Mouse (Mus musculus) layer of hippocampus, postnatal 36 days (tissue): Measurements from ENCODE around the gene Zfp12. TPM values are rescaled to one million over a fixed set of nuclear protein-coding genes. Genes with fewer than 3 reads are reported as not detected.
A peak's percentile ranks its signal among the peaks of the same experiment; 100 is the strongest.

Experiments
- DNase-seq, 2 experiments: peaks; one replicate each; pipeline ENCODE4 v3.0.0; 2022
- total RNA-seq, 2 experiments: library from RNA; stranded (reverse); gene quantifications; 2 replicates each; pipeline ENCODE4 v1.2.3; 2021

Zfp12 gene
- total RNA-seq, 2 experiments from 2014 or later: 33.0 to 35.7 TPM

DNA sequence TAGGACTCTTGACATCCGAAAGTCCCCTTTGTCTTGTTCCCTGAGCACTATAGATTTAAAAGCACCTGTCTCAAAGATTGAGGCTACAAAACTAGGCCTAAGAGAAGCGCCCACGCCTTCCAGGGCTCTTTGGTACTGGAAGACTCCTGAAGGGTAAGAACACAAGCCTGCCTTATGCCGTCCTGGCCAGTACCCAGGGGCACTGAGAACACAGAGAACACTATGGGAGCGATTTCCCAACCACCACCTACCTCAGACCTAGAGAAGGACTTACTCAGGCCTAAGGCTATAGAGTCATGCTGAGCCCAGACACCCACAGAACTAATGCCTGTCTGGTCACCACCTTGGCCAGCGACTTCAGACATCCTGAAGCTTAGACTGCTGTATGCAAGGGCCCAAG is 31.8 kb downstream of the Zfp12 start:
- no peak for DNase-seq

DNA sequence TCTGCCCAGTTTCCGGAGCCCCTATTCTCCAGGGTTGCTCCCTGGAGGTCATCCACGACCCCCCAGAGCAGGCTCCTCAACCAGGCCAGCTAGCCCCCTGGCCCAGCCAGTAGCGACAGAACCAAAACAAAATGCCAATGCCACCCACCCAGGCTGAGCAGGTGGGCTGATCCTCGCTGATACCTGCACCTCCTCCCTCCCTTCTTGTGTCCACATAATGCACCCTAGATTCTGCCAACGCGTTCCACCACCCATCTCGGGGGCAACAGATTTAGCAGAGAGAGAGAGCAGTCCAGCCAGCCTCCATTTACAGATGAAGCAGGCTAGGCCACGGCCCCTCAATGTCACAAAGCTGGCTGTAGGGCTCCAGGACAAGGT is 34.0 kb downstream of the Zfp12 start:
- no peak for DNase-seq

DNA sequence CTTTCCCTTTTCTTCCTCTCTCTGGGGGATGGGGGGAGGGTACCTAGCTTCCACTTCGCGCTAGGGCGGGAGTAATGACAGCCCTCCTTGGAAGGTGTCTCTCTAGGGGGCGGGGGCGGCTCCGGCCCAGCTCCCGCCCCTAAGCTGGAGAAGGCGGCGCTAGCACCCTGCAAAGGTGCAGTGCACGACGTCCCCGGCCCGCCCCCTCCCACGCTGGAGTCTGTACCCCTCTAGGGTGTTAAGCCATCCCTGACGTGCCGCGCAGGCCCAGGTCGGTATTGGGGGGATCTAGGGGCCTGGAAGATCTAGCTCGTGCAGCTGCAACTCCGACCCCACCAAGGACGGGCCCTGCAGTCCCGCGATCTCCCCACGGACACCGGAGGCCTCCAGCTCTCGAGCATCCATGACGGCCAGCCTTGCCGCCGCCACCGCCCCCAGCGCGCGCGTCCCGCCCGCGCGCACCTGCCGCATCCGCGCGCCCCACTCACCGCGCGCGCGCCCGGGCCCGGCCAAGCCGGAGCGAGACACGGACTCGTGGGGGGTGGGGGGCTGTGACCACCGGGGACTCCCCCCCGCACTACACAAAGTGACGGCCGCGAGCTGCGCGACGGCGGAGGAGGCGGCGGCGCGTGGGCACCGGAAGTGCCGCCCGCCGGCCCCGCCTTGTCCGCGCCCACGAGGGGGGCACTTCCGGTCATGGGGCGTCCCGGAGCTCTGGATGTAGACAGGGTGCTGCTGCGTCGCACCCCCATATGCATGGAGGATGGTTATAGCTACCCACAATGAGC is 34.6 kb downstream of the Zfp12 start, which contains the start of gene Zfp316:
Gene Zfp316, minus strand, starts transcription at position 660 of the 788 bp plus-strand sequence.
- DNase-seq: peak; percentile 66 to 68

DNA sequence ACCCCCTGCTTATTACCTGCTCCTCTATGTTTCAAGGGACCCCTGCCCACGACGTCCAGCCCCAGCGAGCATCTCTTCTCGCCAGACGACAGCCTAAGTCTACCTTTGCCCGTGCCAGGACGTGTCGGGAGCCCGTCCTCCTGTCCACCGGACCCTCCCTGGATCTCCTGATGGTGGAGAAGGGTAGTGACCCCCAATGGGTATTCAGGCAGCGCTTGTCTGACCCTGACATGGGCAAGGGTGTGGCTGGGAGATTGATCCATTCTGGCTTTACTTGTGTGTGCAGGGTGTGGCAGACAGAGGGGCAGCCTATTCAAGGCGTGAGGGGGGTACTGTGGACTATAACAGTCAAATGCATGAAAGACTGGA is 35.2 kb downstream of the Zfp12 start:
- no peak for DNase-seq

DNA sequence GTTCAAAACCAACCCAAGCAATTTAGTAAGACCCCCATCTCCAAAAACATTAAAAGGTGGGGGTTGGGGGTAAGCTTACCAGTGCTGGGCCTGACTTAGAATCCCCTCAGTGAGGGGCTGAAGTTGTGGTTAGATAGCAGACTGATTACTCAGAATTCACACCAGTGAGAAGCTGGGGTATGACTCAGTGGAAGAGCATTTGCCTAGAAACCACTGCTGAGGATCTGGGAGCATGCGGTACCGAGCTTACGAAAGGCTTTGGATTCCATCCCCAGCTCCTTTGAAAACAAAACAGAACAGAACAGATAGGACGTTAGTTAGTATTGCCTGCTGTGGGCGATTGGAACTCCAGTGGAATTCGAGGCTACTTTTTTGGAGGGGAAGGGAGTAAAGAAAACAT is 36.7 kb downstream of the Zfp12 start:
- no peak for DNase-seq

DNA sequence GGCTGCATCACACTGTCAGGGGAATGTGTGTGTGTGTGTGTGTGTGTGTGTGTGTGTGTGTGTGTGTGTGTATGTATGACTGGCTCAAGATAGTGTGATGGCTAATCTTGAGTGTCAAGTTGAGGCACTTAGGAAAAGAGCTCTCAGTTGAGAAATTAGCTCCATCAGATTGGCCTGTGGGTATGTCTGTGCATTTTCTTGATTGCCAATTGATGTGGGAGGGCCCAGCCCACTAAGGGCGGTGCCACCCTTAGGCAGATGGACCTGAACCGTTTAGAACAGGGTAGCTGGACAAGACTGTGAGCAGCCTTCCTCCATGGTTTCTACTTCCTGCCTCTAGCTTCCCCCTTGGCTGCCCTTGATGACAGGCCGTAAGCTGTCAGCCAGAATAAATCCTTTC is 37.1 kb downstream of the Zfp12 start:
- DNase-seq: no peak

DNA sequence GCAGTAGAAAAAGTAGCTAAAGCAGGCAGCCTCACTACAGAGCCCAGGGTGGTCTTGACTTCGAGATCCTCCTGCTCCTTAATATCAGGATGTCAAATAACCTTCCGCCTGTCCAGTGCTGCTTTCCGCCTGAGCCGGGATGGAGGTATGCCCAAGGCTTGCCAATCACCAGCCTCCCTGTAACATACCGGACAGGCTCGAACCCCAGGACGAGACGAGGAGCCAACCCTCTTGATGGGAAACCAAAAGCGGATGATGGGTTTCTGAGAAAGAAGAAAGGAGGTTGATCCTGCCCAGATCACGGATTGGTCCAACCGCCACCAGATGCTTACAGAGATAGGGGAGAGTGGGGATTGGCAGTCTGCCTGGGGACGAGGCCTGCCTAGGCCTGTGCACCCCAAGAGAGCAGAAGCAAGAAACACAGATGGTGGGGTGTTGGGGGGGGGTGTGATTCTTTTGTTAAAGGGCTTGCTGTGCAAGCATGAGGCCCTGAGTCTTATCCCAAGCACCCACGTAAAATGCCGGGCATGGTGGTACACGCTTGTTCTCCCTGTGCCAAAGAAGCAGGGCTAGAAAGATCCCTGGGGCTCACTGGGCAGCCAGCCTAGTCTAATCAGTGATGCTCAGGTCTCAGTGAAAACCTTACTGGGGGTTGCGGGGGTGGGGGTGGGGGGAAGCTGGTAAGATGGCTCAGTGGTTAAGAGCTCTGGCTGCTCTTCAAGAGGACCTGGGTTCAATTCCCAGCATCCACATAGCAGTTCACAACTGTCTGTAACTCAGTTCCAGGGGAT is 37.8 kb downstream of the Zfp12 start:
- no peak for DNase-seq

DNA sequence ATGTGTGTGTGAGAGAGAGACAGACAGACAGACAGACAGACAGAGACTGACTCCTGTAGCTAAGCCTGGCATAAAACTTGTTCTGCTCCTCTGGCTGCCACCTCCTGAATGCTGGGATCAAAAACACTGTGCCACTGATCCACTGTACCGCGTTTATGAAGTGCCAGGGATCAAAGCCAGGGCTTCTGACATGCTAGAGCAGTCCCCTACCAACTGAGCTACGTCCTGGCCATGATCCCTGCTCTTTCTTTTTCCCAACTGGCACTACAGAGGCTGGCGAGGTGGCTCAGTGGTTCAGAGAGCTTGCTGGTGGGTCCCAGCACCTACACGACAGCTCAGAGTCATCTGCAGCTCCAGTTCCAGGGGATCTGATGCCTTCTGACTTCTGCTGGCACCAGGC is 40.8 kb downstream of the Zfp12 start:
- no peak for DNase-seq

DNA sequence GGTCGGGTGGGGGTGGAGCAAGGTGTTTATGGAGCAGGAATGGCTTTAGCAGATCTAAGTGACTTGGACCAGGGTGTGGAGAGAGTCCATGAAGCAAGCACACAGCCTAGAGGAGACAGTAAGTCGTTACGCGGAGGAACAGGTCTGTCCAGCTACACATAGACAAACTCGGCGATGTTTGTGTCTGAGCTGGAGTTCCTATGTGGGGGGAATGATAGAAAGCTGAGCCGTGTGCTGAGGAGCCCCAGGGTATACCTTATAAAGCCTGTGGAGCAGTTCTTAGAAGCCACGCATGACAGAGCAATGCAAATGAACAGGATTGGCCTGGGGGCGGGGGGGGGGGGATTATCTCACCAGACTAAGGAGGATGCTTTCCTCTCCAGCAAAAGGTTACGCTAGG is 44.3 kb downstream of the Zfp12 start:
- DNase-seq: no peak

DNA sequence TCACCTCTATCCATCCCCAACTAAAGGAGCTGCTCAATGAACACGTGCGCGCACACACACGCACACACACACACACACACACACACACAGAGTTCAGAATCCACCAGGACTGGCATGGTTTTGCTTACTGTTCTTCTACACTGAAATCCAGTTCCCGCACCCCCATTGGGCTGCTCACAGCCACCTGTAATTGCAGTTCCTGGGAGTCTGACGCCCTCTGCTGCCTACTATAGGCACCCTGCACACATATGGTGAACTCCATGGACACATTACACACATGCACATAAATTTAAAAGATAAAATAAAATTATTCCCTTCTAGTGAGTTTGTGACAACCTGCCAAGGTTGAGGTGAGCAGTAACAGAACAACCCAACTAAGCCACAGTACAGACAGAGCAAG is 49.8 kb downstream of the Zfp12 start:
- no peak for DNase-seq

DNA sequence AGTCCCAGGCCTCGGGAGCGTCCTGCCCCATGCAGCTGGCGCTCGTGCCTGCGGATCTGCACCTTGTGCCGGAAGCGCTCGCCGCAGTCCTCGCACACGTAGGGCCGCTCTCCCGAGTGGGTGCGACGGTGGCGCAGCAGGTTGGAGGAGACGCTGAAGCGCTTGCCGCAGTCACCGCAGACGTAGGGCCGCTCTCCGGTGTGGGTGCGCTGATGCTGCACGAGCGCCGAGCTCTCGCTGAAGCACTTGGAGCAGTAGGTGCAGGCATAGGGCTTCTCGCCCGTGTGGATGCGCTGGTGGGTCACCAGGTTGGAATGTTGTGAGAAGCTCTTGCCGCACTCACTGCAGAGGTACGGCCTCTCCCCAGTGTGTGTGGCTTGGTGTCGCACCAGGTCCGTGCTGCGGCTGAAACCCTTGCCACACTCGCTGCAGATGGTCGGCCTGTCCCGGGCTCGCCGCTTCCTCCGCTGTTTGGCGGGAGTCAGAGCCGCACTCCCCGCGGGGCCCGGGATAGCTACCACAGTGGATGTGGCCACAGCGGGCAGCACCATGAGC is 52.9 kb downstream of the Zfp12 start:
- DNase-seq: no peak

DNA sequence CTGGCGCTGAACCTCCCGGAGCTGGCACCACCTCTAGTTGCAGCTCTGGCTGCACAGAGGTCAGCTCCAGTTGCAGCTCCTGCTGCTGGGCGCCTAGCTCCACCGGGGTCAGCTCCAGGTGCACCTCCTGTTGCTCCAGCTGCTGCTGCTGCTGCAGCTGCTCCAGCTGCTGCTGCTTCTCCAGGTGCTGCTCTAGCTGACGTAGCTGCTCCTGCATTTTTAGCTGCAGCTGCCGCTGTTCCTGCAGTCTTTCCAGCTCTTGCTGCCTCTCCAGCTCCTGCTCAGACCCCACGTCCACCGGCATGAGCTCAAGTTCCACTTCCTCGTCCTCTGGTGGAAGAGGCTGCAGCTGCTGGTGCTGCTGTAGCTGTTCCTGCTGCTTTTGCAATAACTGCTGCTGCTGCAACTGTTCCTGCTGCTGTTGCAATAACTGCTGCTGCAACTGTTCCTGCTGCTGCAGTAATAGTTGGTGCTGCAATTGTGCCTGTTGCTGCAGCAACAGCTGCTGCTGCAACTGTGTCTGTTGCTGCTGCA is 53.5 kb downstream of the Zfp12 start:
- DNase-seq: no peak

DNA sequence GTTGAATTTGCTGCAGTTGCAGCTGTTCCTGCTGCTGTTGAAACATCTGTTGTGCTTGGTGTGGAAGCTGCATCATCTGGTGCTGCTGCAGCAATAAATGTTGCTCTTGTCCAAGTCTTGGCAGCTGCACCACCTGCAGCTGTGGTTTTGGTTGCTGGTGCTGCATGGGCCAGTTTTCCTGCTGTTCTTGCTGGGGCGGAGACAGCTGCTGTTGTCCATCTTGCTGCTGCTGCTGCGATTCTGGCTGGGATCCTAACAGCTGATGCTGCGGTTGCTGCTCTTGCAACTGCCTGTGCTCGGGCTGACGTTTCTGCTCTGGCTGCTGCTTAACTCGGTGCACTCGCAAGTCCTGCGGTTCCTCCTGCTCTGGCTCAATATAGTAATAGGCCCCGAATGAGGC is 54.3 kb downstream of the Zfp12 start:
- no peak for DNase-seq

DNA sequence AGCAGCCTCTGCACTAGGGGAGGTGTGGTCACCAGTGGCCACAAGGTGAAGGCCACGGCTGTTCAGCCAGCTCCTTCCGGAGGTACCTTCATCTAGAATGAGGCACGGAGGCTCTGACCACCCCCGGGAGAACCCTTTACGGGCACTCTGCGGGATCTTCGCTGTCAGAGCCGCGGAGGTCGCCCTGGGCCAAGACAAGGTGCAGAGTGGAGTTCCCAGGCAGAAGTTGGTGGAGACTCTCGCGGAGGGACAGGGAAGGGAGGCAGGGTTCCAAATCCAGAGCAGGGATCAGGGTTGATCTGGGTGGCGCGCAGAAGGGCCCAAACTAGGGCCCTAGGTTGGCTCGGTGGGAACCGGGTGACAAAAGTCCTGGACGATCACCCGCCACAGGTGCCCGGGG is 57.9 kb downstream of the Zfp12 start:
- DNase-seq: no peak

DNA sequence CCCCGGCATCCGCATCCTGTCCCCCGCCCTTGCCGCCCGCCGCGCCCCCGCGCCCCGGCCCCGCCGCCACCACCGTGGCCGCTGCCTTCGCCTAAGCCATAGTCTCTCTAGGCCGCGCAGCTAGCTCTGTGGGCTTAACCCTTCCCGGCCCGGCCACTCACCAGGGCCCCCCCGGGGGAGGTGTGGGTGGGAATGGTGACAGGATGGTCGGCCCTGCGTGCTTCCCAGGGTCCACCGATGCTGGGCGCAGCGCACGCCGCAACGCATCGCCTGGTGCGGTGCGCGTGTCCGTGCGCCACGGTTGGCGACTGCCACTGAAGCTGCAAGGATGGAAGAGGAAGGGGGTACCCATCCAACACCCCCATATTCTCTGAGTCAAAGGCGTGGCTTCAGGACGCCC is 58.4 kb downstream of the Zfp12 start, which contains the start of gene Zfp853:
Gene Zfp853, minus strand, starts transcription at position 220 of the 400 bp plus-strand sequence.
- DNase-seq: no peak

DNA sequence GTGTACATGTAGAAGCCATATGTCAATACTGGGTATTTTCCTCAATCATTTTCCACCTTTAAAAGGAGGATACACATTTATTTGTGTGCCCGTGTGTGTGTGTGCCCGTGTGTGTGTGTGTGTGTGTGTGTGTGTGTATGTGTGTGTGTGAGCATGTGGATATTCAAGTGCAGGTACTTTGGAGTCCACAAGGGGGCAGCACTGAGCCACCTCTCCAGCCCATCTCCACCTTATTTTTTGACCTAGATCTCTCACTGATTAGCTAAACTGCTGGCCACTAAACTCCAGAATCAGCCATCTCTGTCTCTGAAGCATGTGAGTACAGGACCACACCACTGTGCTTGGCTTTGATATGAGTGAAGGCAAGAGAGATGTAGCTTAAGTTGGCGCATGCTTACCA is 59.9 kb downstream of the Zfp12 start:
- no peak for DNase-seq

DNA sequence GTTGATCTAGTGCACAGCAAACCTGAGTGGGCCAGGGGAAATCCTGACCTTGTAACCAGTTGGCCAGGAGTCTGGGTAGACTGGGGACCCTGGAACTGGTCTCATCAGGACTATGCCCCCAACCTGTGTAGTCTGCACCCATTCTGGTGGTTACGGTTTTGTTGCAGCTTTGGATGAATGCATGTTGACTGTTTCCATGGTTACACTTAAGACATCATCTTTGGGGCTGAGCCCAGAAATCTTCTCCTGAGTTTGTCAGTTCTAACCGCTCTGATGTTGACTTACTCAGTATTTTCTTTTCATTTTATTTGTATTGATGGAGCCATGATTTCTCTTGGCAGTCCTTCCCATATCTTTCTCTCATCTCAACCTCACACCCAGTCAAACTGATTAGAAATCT is 60.4 kb downstream of the Zfp12 start:
- DNase-seq: no peak

DNA sequence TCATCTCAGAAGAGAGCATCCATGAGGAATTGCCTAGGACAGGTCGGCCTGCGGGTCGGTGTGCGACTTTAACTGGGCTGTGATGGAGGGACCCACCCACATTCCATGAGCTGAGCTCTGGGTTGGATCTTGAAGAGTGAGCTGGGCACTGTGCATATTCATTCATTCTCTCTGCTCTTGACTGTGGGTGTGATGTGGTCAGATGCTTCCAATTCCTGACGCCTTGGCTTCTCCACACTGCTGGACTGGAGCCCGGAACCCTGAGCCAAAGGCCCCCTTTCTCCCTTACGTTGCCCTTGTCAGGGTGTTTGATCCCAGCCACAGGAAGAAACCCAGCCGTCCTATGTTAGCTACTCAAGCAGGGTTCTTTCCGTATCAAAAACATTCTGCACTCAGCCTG is 63.0 kb downstream of the Zfp12 start:
- DNase-seq: no peak

DNA sequence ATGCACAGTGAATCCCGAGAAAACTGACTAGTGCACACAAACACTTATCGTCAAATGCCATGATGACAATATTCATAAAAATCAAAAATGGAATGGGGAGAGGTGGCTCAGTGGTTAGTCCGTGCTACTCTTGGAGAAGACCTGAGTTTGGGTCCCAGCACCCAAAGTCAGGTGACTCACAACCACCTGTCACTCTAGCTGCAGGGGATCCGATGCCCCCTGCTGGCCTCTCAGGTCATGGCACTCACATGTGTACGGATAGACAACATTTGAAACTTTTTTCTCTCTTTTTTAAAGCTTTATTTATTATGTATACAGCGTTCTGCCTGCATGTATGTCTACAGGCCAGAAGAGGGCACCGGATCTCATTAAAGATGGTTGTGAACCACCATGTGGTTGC is 63.4 kb downstream of the Zfp12 start:
- no peak for DNase-seq
